Mouse (Mus musculus) intestine, embryonic 15.5 days (tissue): ENCODE results near the gene Atp5b. TPM values are rescaled to one million over a fixed set of nuclear protein-coding genes. Genes with fewer than 3 reads are reported as not detected.
"Not testable (repeated sequence)": the region's sequence is repeated elsewhere in the genome, so short reads cannot be mapped to it uniquely, and the experiment has no call there.

Source experiments
- ATAC-seq: fragments of 200-750 bp; cut with Nextera tagmentation; 2 replicates; pipeline ENCODE4 v1.8.0; 2017; ENCODE audit warnings: moderate TSS enrichment, moderate library complexity
- H3K27ac ChIP-seq: fragments of 300-500 bp; sonication (generic); 2 replicates; pipeline ENCODE4 v1.5.1; 2015; ENCODE audit warnings: mild to moderate bottlenecking, inconsistent platforms
- H3K27me3 ChIP-seq: fragments of 300-500 bp; sonication (generic); replicated peaks from 2 replicates; pipeline ENCODE4 v1.6.1; 2015; ENCODE audit warnings: inconsistent platforms
- H3K36me3 ChIP-seq: fragments of 300-500 bp; sonication (generic); 2 replicates; pipeline ENCODE4 v1.6.1; 2015; ENCODE audit warnings: inconsistent platforms
- H3K4me1 ChIP-seq: fragments of 300-500 bp; sonication (generic); replicated peaks from 2 replicates; pipeline ENCODE4 v1.6.1; 2015; ENCODE audit warnings: inconsistent platforms
- H3K4me2 ChIP-seq: fragments of 300-500 bp; sonication (generic); replicated peaks from 2 replicates; pipeline ENCODE4 v1.6.1; 2015; ENCODE audit warnings: mild to moderate bottlenecking, inconsistent platforms
- H3K4me3 ChIP-seq: fragments of 300-500 bp; sonication (generic); replicated peaks from 2 replicates; pipeline ENCODE4 v1.5.1; 2015; ENCODE audit warnings: inconsistent platforms
- H3K9ac ChIP-seq: fragments of 300-500 bp; sonication (generic); 2 replicates; pipeline ENCODE4 v1.6.1; 2015; ENCODE audit warnings: inconsistent platforms
- H3K9me3 ChIP-seq: fragments of 300-500 bp; sonication (generic); 2 replicates; pipeline ENCODE4 v1.6.1; 2016; ENCODE audit warnings: inconsistent platforms
- WGBS: fragments of 180-500 bp; shearing (Covaris S2); methylation state at CpG from one replicate; pipeline ENCODE4 v1.1.7; 2015; 5-methylcytosine and 5-hydroxymethylcytosine counted together
- polyA plus RNA-seq: library from polyadenylated mRNA; unstranded; fragments of >200 nt; fragmentation: Nextera tagmentation; extraction: Ambion mirVana; gene quantifications from 2 replicates; pipeline ENCODE4 v1.2.1, GENCODE M21; 2015

Atp5b gene
- polyA plus RNA-seq, 1 experiment from 2014 or later = 3,029 TPM

GRCm38 (mm10) chr10:128080496-128080895 is 2.6 kb upstream of the Atp5b start:
- H3K36me3 ChIP-seq = peaks cover 10% of the 10 kb centered on the region; the same call in 1 of the 2 replicates
- H3K9me3 ChIP-seq = no peaks in the 10 kb centered on the region
- no peak for ATAC-seq
- WGBS = 84% methylated on average over 1 of the region's 1 CpGs
- no peak overlapping the region for H3K27ac ChIP-seq
- H3K9ac ChIP-seq = no peak overlapping the region
- no peak overlapping the region for H3K4me3 ChIP-seq
- H3K4me1 ChIP-seq = 0 out of 2 replicates have a peak, but pooled peaks cover 10% of the 10 kb centered on the region
- no peak overlapping the region for H3K4me2 ChIP-seq
- H3K27me3 ChIP-seq = no peaks in the 10 kb centered on the region

GRCm38 (mm10) chr10:128081807-128082476 is 1.1 kb upstream of the Atp5b start:
- Histone ChIP-seq H3K9ac (no peak overlapping the region), H3K4me3 (peak overlapping the region; percentile 58), H3K4me2 (peak overlapping the region; percentile 68), H3K9me3 (no peaks in the 10 kb centered on the region), H3K27ac (peak overlapping the region; percentile 79; the same call in 1 of the 2 replicates), H3K4me1 (0 out of 2 replicates have a peak, but pooled peaks cover 10% of the 10 kb centered on the region), H3K27me3 (no peaks in the 10 kb centered on the region), H3K36me3 (peaks cover 19% of the 10 kb centered on the region)
- WGBS = 49% methylated on average over 6 of the region's 6 CpGs
- no peak for ATAC-seq

GRCm38 (mm10) chr10:128082477-128082808 is 630 bp upstream of the Atp5b start:
- peaks cover 19% of the 10 kb centered on the region for H3K36me3 ChIP-seq
- no peaks in the 10 kb centered on the region for H3K27me3 ChIP-seq
- H3K27ac ChIP-seq = peak overlapping the region; percentile 79
- H3K4me1 ChIP-seq = 0 out of 2 replicates have a peak, but pooled peaks cover 10% of the 10 kb centered on the region
- no peaks in the 10 kb centered on the region for H3K9me3 ChIP-seq
- peak overlapping the region; percentile 68 for H3K4me2 ChIP-seq
- peak overlapping the region; percentile 62 for H3K9ac ChIP-seq
- 8% methylated on average over 9 of the region's 9 CpGs for WGBS
- no peak for ATAC-seq
- peak overlapping the region; percentile 58 for H3K4me3 ChIP-seq

GRCm38 (mm10) chr10:128083688-128084087 is 615 bp downstream of the Atp5b start:
- H3K4me2 ChIP-seq = peak overlapping the region; percentile 77
- H3K27me3 ChIP-seq = no peaks in the 10 kb centered on the region
- no peak for ATAC-seq
- 0 out of 2 replicates have a peak, but pooled peaks cover 10% of the 10 kb centered on the region for H3K4me1 ChIP-seq
- H3K36me3 ChIP-seq = peaks cover 29% of the 10 kb centered on the region
- H3K9ac ChIP-seq = peak overlapping the region; percentile 94
- peak overlapping the region; percentile 84 for H3K4me3 ChIP-seq
- H3K9me3 ChIP-seq = no peaks in the 10 kb centered on the region
- peak overlapping the region; percentile 85 for H3K27ac ChIP-seq
- under 1% methylated on average over 22 of the region's 22 CpGs for WGBS

GRCm38 (mm10) chr10:128084160-128084559 is 1.1 kb downstream of the Atp5b start:
- H3K27ac ChIP-seq = no peak overlapping the region
- H3K36me3 ChIP-seq = peaks cover 34% of the 10 kb centered on the region
- H3K27me3 ChIP-seq = no peaks in the 10 kb centered on the region
- no peak for ATAC-seq
- H3K4me3 ChIP-seq = peak overlapping the region; percentile 84
- H3K9me3 ChIP-seq = no peaks in the 10 kb centered on the region
- peak overlapping the region; percentile 77 for H3K4me2 ChIP-seq
- 0 out of 2 replicates have a peak, but pooled peaks cover 10% of the 10 kb centered on the region for H3K4me1 ChIP-seq
- 2% methylated on average over 3 of the region's 3 CpGs for WGBS
- peak overlapping the region; percentile 94 for H3K9ac ChIP-seq

GRCm38 (mm10) chr10:128086391-128086790 is 3.3 kb downstream of the Atp5b start:
- Histone ChIP-seq H3K27ac (no peak overlapping the region), H3K36me3 (peaks cover 41% of the 10 kb centered on the region), H3K4me2 (no peak overlapping the region), H3K9ac (no peak overlapping the region), H3K27me3 (no peaks in the 10 kb centered on the region), H3K4me3 (no peak overlapping the region), H3K4me1 (peaks cover 11% of the 10 kb centered on the region), H3K9me3 (no peaks in the 10 kb centered on the region)
- no peak for ATAC-seq
- WGBS = 76% methylated on average over 6 of the region's 6 CpGs

- H3K9me3 ChIP-seq, H3K4me2 ChIP-seq, ATAC-seq, H3K27ac ChIP-seq, H3K27me3 ChIP-seq, H3K4me3 ChIP-seq, H3K9ac ChIP-seq: not testable (repeated sequence)
- Histone ChIP-seq H3K36me3 (peaks cover 41% of the 10 kb centered on the region), H3K4me1 (peaks cover 20% of the 10 kb centered on the region)
- WGBS = 87% methylated on average over 2 of the region's 2 CpGs
Measured at GRCm38 (mm10) chr10:128087216-128087615, 4.1 kb downstream of the Atp5b start.

GRCm38 (mm10) chr10:128088181-128088580 is 5.1 kb downstream of the Atp5b start:
- Histone ChIP-seq H3K4me2 (no peak overlapping the region), H3K4me1 (peaks cover 21% of the 10 kb centered on the region), H3K27ac (no peak overlapping the region), H3K9me3 (no peaks in the 10 kb centered on the region), H3K36me3 (peaks cover 41% of the 10 kb centered on the region), H3K27me3 (no peaks in the 10 kb centered on the region), H3K9ac (no peak overlapping the region), H3K4me3 (no peak overlapping the region)
- 88% methylated on average over 5 of the region's 5 CpGs for WGBS
- no peak for ATAC-seq

GRCm38 (mm10) chr10:128089842-128090241 is 6.8 kb downstream of the Atp5b start:
- Histone ChIP-seq H3K9me3 (no peaks in the 10 kb centered on the region), H3K27me3 (no peaks in the 10 kb centered on the region), H3K4me2 (no peak overlapping the region), H3K36me3 (peaks cover 40% of the 10 kb centered on the region), H3K4me1 (peaks cover 32% of the 10 kb centered on the region), H3K9ac (no peak overlapping the region), H3K27ac (no peak overlapping the region), H3K4me3 (no peak overlapping the region)
- no peak for ATAC-seq
- WGBS = 56% methylated on average over 5 of the region's 5 CpGs

GRCm38 (mm10) chr10:128090651-128091563 is 7.8 kb downstream of the Atp5b start:
- Histone ChIP-seq H3K36me3 (peaks cover 31% of the 10 kb centered on the region), H3K9me3 (no peaks in the 10 kb centered on the region), H3K4me2 (peak overlapping the region; percentile 89), H3K4me3 (peak overlapping the region; percentile 92), H3K4me1 (peaks cover 33% of the 10 kb centered on the region), H3K27me3 (no peaks in the 10 kb centered on the region), H3K27ac (peak overlapping the region; percentile 97), H3K9ac (peak overlapping the region; percentile 81)
- WGBS = 6% methylated on average over 14 of the region's 14 CpGs
- peak; percentile 79 for ATAC-seq

- peak within 1 kb of the TSS; percentile 97 for H3K27ac ChIP-seq
- H3K4me3 ChIP-seq = peak within 1 kb of the TSS; percentile 92
- H3K9ac ChIP-seq = peak within 1 kb of the TSS; percentile 81
- H3K27me3 ChIP-seq = no peaks in the 10 kb centered on the region
- under 1% methylated on average over 20 of the region's 20 CpGs for WGBS
- ATAC-seq = peak; percentile 37
- peaks cover 23% of the 10 kb centered on the region for H3K36me3 ChIP-seq
- peaks cover 33% of the 10 kb centered on the region for H3K4me1 ChIP-seq
- H3K9me3 ChIP-seq = no peaks in the 10 kb centered on the region
- peak within 1 kb of the TSS; percentile 89 for H3K4me2 ChIP-seq
Measured at GRCm38 (mm10) chr10:128091564-128092505, 8.8 kb downstream of the Atp5b start, which contains the start of gene Baz2a. Baz2a (plus strand) TSS chr10:128091577.
